Mouse (Mus musculus): ENCODE data around the gene Gadd45a.
"Not testable (repeated sequence)": the region's sequence is repeated elsewhere in the genome, so short reads cannot be mapped to it uniquely, and the experiment has no call there.

The Gadd45a gene

GRCm38 (mm10) chr6:67048052-67048691 lies 10.9 kb upstream of the Gadd45a start:
- no peak for DNase-seq

GRCm38 (mm10) chr6:67046937-67047336 lies 9.7 kb upstream of the Gadd45a start:
- no peak for DNase-seq

DNA sequence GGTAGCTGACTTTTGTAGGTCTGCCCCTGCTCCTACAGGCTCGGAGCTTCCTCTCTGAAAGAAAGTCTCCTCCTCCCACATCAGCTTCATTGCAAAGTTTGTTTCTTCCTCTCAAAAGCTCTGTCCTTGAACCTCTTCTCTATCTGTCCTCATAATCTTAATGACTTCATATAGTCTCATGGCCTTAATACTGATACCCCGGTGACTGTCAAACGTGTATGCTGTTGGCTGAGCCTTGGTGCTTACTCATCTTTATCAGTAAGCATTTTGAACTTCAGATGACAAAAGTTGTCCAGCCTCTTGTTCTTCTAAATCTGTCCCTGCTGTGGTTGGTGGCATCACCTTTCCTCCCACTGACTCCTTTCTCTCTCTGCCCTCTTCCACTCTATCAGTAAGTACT lies 8.2 kb upstream of the Gadd45a start:
- DNase-seq, result no peak

GRCm38 (mm10) chr6:67040904-67041410 lies 3.7 kb upstream of the Gadd45a start:
- no peak for DNase-seq

- no peak for DNase-seq
These were observed 1.7 kb upstream of the Gadd45a start for GRCm38 (mm10) chr6:67038964-67039363.

DNA sequence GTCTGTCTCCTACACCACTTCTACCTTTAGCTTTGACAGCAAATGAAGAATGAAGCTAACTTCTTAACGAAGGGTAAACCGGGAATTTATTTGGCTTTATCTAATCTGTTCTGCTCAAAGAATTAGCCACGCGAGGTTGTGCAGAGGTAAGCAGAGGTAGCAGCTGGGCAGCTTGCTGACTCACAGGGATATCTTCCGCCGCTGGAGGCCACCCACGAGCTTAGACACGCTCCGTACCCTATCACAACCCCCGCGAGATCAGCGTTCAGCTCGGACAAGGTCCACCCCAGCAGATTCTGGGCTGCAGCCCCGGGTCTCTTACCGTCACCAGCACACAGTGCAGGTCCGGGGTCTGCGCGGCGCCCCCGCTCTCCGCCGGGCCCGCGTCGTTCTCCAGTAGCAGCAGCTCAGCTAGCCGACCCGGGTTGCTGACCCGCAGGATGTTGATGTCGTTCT lies 873 bp downstream of the Gadd45a start:
- peak; percentile 79 to 82 for DNase-seq

GRCm38 (mm10) chr6:67035388-67036299 lies 1.6 kb downstream of the Gadd45a start:
- peak in 1 of 2 experiments; percentile 15 for DNase-seq

- no peak for DNase-seq
These were observed 2.7 kb downstream of the Gadd45a start for GRCm38 (mm10) chr6:67034331-67035130.

DNA sequence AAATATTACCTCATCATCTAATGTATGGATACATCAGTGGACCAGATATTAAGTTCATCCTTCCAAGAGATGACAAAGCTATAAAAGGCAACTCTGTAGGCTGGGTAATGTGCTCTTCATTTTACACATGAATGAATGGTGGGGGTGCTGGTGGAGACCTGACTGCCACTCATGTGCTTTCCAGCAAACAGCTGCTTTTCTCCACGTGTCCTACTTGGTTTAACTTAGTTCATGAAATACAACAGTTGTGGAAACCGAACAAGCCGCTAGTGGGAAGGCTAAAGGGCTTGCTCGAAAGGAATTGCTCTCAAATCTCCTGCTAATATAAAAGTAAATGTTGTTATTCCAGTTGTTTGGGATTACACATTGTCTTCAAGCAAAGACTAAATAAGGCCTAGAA lies 3.7 kb downstream of the Gadd45a start:
- DNase-seq, result no peak

DNA sequence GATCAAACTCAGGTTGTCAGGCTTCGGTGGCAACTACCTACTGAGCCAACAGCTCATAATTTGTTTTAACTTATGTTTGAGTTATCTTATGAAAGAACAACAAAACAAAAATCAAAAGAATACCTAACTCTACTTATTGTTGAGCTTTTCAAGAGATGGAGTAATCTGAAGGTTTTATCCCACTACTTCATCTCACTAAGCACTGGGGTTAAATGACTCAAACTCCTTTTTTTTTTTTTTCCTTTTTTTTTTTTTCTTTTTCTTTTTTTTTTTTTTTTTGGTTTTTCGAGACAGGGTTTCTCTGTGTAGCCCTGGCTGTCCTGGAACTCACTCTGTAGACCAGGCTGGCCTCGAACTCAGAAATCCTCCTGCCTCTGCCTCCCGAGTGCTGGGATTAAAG lies 4.3 kb downstream of the Gadd45a start:
- DNase-seq, result not testable (repeated sequence)

GRCm38 (mm10) chr6:67032551-67032950 lies 4.7 kb downstream of the Gadd45a start:
- DNase-seq, result not testable (repeated sequence)

DNA sequence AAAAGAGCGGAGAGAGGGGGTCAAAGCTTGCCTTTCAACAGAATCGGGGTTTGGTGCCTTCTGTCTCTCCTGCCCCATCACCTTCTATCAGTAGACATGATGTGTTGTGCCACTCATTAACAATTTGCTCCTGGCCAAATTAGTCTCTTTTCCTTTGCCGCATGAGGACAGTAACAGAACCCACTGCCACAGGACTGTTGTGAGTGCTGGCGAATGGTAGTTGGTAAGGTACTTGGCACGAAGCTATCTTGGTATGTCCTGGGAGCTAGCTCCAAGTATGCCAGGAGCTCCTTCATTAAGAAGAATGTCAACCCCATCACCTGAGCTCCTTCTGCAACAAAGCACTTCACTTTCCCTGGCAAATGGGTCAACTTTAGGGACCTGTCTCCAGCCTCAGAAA lies 6.4 kb downstream of the Gadd45a start:
- DNase-seq, result no peak

DNA sequence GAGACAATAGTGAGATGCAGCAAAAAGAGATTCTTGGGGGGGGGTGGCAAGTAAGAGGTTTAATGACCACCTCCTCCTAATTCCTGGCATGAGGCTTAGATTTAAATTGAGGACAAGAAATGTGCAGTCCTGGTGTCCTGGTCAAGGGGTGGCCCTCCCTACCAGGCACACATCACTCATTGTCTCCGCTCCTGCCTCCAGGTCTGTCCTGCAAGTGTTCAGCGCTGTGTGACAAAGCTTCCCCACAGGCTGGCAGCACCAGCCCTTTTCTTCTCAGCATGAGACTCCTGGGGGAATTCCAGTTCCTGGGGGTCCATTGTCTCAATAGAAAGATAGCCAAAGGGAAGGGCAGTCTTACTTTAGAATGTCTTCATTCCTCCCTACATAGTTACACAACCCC lies 6.8 kb downstream of the Gadd45a start:
- no peak for DNase-seq

DNA sequence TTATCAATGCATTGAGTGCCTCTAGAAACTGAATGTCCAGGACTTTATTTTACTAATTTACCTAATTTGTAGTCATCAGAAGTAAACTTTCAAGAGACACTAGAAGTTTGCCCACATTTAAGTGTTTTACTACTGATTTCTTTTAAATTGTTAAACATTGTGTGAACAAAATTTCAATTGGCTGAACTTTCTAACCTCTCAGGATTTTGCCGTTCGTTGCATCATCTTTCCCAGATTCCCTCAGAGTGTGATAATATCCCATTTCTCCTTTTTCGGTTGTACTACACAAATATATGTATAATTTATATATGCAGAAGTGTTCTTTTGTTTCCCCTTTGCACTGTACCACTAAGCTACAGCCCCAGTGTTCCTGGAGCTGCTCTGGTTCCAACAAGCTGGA lies 7.3 kb downstream of the Gadd45a start:
- DNase-seq, result no peak

DNA sequence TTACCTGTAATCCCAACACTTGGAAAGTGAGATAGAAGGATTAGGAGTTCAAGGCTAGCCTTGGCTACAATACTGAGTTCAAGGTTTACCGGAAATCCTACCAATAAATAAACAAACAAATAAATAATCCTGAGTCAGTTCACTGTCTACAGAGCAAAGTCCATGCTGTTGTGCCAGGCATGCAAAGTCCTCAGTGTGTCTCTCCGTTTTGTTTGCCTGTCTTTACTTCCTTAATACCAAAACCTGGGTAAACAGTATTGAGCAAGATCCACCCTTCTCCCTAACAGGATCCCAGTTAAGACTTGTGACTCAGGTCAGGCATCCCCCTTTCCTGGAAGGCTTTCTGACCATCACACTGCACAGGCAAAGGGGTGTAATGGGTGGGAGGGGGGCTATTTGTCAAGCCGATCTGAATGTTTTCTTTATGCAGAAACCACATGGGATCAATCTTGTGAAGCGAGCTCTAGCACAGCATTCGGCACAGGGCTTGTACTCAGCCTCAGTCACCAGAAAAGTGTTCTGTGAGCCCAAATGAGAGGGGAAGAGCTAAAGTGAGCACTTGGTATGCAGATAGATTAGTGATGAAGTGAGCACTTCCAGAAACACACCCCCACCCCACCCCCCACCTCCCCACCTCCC lies 7.8 kb downstream of the Gadd45a start:
- DNase-seq, result no peak

DNA sequence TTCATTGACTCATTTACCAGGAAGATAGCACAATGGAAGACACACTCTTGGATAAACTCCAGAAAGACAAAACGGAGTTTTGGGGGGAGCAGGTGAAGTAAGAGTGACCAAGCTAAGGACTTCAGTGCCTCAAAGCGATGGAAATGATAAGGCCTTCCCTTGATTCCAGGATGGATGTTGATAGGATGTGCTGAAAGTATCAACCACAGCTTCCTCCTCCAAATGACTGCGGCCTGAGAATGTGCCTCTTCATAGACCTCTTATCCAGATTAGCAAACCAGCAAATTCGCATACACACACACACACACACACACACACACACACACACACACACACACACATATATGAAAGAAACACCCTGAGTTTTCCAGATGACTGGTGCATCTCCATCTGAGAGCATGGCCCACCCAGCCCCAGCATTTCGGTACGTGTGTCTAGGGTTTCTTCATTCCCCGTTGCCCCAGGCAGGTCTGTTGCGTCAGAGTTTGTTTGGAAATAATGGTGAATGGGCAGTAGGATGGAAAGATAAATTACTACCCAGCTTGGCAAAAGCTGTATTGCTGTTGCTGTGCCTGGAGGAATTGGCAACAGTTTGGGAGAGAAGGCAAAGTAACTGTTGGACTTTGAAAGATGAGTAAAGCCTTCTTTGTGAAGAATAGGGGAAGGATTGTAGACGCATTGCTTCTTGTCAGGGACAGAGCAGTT lies 9.7 kb downstream of the Gadd45a start:
- no peak for DNase-seq

- no peak for DNase-seq
These were observed 10.6 kb downstream of the Gadd45a start for GRCm38 (mm10) chr6:67026661-67027060.

GRCm38 (mm10) chr6:67023729-67024128 lies 13.5 kb downstream of the Gadd45a start:
- no peak for DNase-seq

GRCm38 (mm10) chr6:67021308-67021707 lies 15.9 kb downstream of the Gadd45a start:
- DNase-seq, result no peak

- DNase-seq, result not testable (repeated sequence)
These were observed 18.3 kb downstream of the Gadd45a start for GRCm38 (mm10) chr6:67019001-67019400.

DNA sequence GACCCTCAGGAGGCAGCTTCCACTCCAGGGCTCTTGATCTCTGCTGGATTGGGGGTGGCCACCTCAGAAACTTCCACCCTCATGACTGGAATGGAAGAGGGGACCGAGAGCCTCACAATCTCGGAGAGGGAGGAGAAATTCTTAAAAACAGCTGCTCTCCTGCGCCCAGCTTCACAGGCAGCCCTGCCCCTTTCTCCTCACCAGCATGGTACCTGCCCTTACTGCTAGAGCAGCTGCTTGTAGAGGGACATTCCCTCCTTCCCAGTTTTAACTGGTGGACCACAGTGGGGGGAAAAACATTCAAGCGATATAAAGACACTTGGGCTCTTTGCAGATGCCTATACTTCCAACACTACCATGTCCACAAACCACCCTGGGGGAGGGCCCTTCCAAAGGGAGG lies 18.9 kb downstream of the Gadd45a start:
- DNase-seq, result no peak

All from cerebellum, postnatal 25 days (tissue).